Mouse (Mus musculus) neural tube, embryonic 12.5 days (tissue): Measurements from ENCODE around the gene Gstt1. TPM values are rescaled to one million over a fixed set of nuclear protein-coding genes. Genes with fewer than 3 reads are reported as not detected.

Experiments
- ATAC-seq: fragments of 200-750 bp; cut with Nextera tagmentation; 2 replicates; pipeline ENCODE4 v1.8.0; 2017; ENCODE audit warnings: low read depth, mild to moderate bottlenecking, moderate TSS enrichment, moderate library complexity; ENCODE audit not compliant: low FRiP score
- H3K27ac ChIP-seq: fragments of 300-500 bp; sonication (generic); 2 replicates; pipeline ENCODE4 v1.5.1; 2016
- H3K27me3 ChIP-seq: fragments of 300-500 bp; sonication (generic); replicated peaks from 2 replicates; pipeline ENCODE4 v1.6.1; 2016; ENCODE audit warnings: mild to moderate bottlenecking
- H3K36me3 ChIP-seq: fragments of 300-500 bp; sonication (generic); 2 replicates; pipeline ENCODE4 v1.6.1; 2016; ENCODE audit warnings: mild to moderate bottlenecking
- H3K4me1 ChIP-seq: fragments of 300-500 bp; sonication (generic); 2 replicates; pipeline ENCODE4 v1.6.1; 2016
- H3K4me2 ChIP-seq: fragments of 300-500 bp; sonication (generic); replicated peaks from 2 replicates; pipeline ENCODE4 v1.6.1; 2016; ENCODE audit warnings: mild to moderate bottlenecking
- H3K4me3 ChIP-seq: fragments of 300-500 bp; sonication (generic); 2 replicates; pipeline ENCODE4 v1.5.1; 2016
- H3K9ac ChIP-seq: fragments of 300-500 bp; sonication (generic); 2 replicates; pipeline ENCODE4 v1.6.1; 2016; ENCODE audit warnings: mild to moderate bottlenecking
- H3K9me3 ChIP-seq: fragments of 300-500 bp; sonication (generic); 2 replicates; pipeline ENCODE4 v1.6.1; 2016; ENCODE audit warnings: mild to moderate bottlenecking
- WGBS: fragments of 180-500 bp; shearing (Covaris S2); methylation state at CpG from one replicate; pipeline ENCODE4 v1.1.7; 2016; 5-methylcytosine and 5-hydroxymethylcytosine counted together
- polyA plus RNA-seq: library from polyadenylated mRNA; unstranded; fragments of >200 nt; fragmentation: Nextera tagmentation; extraction: Ambion mirVana; gene quantifications from 2 replicates; pipeline ENCODE4 v1.2.1, GENCODE M21; 2016

The Gstt1 gene
- polyA plus RNA-seq, 1 experiment from 2014 or later = 4.2 TPM

DNA sequence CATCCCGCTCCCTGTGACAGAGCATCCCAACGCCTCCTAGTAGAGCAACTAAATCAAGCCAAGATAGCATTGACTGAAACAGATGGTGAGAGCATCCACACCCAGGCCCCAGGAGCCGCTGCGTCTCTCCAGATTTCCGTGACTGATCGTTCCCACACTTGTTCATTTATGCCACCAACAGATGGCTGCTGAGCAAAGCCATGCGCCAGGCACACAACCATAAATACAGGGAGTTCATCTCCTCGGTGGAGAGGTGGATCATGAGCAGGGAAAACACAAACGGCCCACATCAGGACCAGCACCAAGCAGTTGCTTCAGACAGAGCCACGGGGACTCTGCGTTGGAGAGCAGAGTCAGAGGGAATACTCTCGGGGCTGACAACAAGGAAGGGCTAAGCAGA is 55.0 kb downstream of the Gstt1 start:
- no peak for ATAC-seq
- Histone ChIP-seq H3K4me1 (no peaks in the 10 kb centered on the region), H3K36me3 (peaks cover 90% of the 10 kb centered on the region), H3K27ac (no peak overlapping the region), H3K9ac (no peak overlapping the region), H3K9me3 (no peaks in the 10 kb centered on the region), H3K27me3 (no peaks in the 10 kb centered on the region), H3K4me3 (no peak overlapping the region), H3K4me2 (no peak overlapping the region)
- 88% methylated on average over 12 of the region's 12 CpGs for WGBS

GRCm38 (mm10) chr10:75740866-75741265 is 57.5 kb downstream of the Gstt1 start:
- no peaks in the 10 kb centered on the region for H3K4me1 ChIP-seq
- H3K9me3 ChIP-seq = no peaks in the 10 kb centered on the region
- no peak overlapping the region for H3K27ac ChIP-seq
- no peak overlapping the region for H3K9ac ChIP-seq
- no peaks in the 10 kb centered on the region for H3K27me3 ChIP-seq
- 94% methylated on average over 3 of the region's 3 CpGs for WGBS
- no peak overlapping the region for H3K4me2 ChIP-seq
- H3K36me3 ChIP-seq = peaks cover 89% of the 10 kb centered on the region
- no peak for ATAC-seq
- no peak overlapping the region for H3K4me3 ChIP-seq

Other genes starting within 250 kb of the Gstt1 start
- gene Lrrc75b, start 238.3 kb downstream of the Gstt1 start, polyA plus RNA-seq = 11.8 and 16.7 TPM in 2 replicates
- gene Ggt1, start 237.0 kb downstream of the Gstt1 start, polyA plus RNA-seq = 1.3 and 1.8 TPM in 2 replicates
- gene Ggt5, start 209.2 kb downstream of the Gstt1 start, polyA plus RNA-seq = 1.1 and 1.6 TPM in 2 replicates
- gene Susd2, start 154.6 kb downstream of the Gstt1 start, polyA plus RNA-seq = 3.2 and 3.6 TPM in 2 replicates
- gene Cabin1, start 34.2 kb downstream of the Gstt1 start, polyA plus RNA-seq = 37.2 and 42.4 TPM in 2 replicates
- 91.8 and 95.6 TPM in 2 replicates for gene Ddt, start 25.2 kb downstream of the Gstt1 start, polyA plus RNA-seq
- not detected in 2 replicates for gene Gm20441, start 17.6 kb downstream of the Gstt1 start, polyA plus RNA-seq
- 1.8 and 2.4 TPM in 2 replicates for gene Gstt3, start 17.2 kb downstream of the Gstt1 start, polyA plus RNA-seq
- not detected in 2 replicates for gene Gstt4, start 24.0 kb upstream of the Gstt1 start, polyA plus RNA-seq
- gene Gstt2, start 38.8 kb upstream of the Gstt1 start, polyA plus RNA-seq = 8.4 and 8.9 TPM in 2 replicates
- 1,568 and 1,704 TPM in 2 replicates for gene Mif, start 61.7 kb upstream of the Gstt1 start, polyA plus RNA-seq
- gene Derl3, start 94.8 kb upstream of the Gstt1 start, polyA plus RNA-seq = 2.7 TPM in 2 replicates
- gene Smarcb1, start 123.0 kb upstream of the Gstt1 start, polyA plus RNA-seq = 282 and 298 TPM in 2 replicates
- gene Chchd10, start 134.5 kb upstream of the Gstt1 start, polyA plus RNA-seq = 20.2 and 20.6 TPM in 2 replicates
- 45.4 and 51.2 TPM in 2 replicates for gene Mmp11, start 137.9 kb upstream of the Gstt1 start, polyA plus RNA-seq
- 2.4 and 2.5 TPM in 2 replicates for gene Gm867, start 142.1 kb upstream of the Gstt1 start, polyA plus RNA-seq
- gene Vpreb3, start 144.5 kb upstream of the Gstt1 start, polyA plus RNA-seq = 0.44 and 0.46 TPM in 2 replicates
- gene Gm5134, start 155.9 kb upstream of the Gstt1 start, polyA plus RNA-seq = not detected in 2 replicates
- gene Zfp280b, start 234.1 kb upstream of the Gstt1 start, polyA plus RNA-seq = 17.6 and 19.5 TPM in 2 replicates